Mouse (Mus musculus): Measurements from ENCODE around the gene Greb1.
"Not testable (repeated sequence)": the region's sequence is repeated elsewhere in the genome, so short reads cannot be mapped to it uniquely, and the experiment has no call there.

The Greb1 gene

DNA sequence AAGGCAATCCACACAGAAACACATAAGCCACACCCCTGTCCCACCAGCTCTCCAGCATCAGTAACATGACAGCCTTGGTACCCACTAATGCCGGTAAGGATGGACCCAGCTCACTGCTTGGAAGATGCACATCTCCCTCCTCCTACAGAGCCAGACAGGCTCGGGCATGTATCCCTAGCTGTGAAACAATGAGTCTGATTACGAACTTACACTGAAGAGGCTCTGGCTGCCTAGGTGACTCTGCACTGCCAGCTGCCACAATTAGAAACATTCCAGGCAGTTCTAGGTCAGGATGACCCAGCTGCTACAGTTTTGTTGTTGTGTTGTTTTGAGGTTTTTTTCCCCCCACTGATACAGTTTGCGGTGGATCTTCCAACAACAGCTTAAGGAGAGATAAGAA, 40.4 kb downstream of the Greb1 start:
- no peak for DNase-seq

DNA sequence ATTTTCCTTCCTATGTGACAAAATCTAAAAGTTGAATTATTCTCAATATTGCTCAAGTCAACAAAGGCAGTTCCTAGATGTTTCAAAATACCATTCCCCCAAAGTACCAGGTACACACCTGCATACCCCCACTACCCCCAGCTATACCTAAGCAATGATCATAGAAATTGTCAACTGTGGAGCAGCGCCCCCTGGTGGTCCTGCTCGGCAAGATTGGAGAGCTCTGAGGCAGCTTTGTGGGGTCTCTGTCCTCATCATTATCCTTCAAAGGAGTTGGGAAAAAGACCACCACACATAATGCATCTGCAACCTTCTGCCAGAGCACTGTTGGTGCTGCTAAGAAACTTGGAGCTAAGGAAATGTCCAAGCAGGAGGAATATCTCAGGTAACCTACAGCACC, 46.4 kb downstream of the Greb1 start:
- DNase-seq: peak; percentile 13

DNA sequence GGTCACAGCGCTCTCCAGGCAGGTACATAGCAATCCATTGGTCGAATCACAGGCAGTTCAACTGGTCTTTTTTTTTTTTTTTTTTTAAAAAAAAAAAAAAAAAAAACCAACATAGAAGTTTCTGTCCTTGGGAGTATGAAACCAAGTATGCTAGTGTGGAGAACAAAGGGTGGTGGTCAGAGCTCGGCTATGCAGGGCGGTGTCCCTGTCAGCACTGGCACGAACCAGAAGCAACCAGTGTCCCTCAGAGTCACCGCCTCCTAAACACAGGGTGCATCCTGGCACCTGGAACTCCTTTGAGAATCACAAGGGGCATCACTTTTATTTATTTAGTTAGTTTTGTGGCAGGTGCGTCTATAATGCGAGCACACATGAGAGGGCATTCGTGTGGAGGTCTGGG, 47.1 kb downstream of the Greb1 start:
- no peak for DNase-seq

DNA sequence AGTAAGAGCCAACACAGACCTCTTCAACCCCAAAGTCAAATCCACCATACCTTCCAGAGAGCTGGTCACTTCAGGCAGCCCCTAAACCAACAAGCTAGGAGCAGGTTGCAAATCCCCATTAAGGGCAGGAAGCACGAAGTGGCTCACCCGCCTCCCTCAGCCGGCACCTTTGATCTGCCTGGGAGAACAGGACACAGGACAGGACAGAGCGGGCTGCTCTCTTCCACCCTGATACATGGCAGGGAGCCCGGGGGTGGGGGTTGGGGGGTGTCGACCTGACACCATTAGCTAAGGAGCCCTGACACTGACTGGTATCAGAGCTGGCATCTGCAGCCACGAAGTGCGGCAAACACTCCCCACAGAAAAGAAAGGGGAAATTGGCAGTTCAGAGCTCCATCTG, 47.6 kb downstream of the Greb1 start:
- DNase-seq: no peak

DNA sequence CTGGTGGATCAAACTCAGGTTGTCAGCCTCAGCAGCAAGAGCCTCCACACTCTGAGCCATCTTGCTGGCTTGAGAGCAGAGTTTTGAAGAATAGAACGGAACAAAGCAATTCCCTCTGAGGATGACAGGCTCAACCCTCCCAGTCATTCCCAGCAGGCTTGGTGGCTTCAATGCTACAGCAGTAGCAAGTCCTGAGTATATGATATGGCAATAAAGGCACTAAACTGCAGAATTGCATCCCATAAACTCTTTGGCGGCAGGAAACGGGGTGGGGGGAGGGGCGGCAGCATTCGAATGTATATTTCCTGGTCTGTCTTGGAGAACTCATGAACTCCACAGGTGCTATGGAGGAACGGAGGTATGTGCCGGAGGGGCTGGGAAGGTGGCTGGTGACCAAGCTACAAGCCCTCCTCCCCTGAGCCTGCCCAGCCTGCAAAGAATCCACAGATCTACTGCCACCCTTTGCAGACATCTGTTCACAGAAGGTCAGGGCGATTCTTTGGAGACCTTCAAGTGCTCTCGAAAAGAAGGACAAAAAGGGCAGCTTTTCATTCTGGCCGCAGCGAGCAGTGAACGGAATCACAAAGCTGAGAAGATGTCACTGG, 48.3 kb downstream of the Greb1 start:
- DNase-seq: no peak

DNA sequence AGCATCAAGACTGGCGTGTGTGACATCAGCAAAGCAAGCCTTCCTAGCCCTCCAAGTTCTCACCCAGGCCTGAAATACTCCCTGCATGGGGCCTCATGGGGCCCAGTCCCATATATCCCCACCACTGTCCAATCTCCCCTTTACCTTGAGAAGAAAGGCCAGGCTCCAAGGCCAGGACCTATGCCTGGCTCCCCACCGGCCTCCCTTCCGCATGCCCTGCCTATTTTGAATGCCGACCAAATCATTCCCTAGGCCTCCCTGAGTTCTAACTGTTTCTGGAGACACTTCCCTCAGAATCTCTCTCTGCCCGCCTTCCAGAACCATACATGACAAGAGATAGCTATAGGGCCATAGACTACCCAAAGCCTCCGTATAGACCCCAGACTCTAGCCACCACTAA, 49.1 kb downstream of the Greb1 start:
- DNase-seq: no peak

DNA sequence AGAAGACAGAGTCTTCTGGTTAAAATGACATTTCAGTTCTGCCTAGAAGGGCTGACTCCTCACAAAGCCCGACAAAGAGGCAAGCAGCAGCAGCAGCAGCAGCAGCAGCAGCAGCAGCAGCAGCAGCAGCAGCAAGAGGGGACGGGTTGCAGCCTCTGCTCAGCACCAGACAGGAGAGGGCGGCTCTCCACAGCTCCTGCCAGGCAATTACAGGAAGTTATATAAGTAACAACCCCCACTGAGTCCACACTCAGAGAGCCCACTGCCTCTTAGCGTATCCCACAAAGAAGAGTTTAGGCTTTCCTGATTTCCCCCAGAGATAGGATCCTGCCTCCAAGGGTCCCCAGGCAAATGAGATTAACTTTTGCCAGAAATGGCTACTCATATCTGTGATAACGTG, 60.6 kb downstream of the Greb1 start:
- no peak for DNase-seq

DNA sequence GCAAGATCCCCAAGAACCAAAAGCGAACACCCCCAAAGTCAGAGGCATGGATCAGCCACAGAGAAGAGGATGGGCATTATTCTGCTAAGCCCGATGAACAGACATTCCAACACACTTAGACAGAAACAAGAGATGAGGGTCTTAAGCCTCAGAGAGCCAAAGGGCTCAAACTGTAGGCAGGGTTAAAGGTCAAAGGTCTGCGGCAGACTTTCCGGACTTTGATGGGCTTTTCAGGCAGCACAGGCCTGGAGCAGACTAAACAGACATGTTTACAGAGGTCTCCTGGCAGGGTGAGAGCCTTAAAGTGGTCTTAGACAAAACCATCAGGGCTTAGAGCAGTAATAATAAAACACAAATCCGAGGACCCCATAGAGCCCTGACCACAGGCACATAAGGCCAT, 63.4 kb downstream of the Greb1 start:
- DNase-seq: no peak

DNA sequence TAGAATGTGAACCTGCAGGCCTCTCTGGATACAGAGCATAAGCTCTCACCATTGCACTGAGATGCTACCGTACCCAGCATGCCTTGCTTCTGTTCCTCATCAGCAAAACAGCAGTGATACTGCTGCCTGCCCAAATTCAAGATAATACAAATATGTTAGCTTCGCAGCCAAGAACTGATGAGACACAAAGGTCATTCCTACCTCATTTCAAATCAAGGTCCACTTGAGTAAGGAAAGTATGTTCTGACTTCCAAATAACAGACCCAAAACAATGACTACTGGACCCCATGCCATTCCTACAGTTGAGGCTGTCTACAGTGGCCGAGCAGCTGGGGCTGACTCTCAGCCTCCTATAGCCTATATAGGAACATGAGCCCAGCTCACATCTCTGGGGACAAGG, 66.0 kb downstream of the Greb1 start:
- DNase-seq: no peak

DNA sequence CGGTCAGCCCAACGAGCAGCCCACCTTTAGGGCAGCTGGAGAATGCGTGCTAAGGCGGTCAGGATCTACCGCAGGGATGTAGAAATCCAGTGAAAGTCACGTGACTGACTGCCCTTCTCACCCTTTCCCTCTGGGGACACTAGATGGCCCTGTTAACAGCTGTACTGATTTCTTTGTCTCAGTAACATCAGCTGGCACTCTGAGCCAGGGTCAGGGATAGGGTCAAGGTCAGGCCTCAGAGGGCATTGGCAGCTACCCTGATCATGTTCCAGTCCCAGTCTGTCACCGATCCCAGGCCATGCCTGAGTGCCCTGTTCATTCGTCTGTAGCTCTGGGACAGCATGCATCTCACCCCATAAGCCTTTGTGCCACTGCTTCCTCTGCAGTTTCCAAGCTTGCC, 66.7 kb downstream of the Greb1 start:
- DNase-seq: no peak

DNA sequence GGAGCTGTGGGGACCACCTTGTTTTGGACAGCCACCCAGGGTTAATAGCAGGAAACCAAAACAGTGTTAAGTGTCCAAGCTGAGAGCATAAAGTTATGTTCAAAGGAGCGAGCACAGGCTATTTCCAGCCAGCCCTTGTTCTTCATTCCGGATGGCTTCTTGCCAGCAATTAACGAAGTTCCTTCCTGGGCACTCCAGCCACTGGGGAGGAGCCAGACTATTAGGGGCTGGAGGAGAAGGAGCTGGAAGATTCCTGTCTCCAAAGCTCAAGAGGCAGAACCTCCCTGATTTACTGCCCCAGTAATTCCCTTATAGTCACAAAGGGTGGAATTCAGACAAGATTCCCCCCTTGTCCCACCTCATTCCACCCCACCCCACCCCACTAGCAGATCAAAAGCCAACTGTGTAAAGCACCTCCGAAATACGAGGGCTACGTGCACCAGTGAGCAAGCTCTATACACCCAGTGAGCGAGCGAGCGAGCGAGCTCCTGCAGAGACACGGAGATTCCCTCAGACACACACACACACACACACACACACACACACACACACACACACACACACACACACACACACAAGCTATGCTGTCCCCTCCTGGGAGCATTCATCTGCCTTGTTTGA, 69.5 kb downstream of the Greb1 start:
- DNase-seq: peak; percentile 20

DNA sequence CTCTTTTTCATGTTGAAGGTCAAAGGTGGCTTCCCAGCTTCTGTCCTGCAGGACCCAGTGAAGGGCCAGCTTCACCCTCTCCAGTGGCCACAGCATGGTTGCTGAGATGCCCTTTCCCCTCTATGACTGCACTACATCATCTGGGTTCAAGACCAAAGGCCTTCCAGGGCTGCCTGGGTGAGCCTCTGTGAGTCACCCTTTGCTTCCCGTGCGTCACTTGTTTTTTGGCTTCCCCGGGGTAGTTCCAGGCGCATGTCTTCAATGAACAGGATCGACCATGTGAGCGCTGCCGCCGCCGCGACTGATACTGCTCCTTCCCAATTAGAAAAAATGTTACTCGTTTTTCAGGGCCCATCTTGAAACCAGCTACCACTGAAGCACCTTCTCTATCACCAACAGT, 70.5 kb downstream of the Greb1 start:
- DNase-seq: no peak

DNA sequence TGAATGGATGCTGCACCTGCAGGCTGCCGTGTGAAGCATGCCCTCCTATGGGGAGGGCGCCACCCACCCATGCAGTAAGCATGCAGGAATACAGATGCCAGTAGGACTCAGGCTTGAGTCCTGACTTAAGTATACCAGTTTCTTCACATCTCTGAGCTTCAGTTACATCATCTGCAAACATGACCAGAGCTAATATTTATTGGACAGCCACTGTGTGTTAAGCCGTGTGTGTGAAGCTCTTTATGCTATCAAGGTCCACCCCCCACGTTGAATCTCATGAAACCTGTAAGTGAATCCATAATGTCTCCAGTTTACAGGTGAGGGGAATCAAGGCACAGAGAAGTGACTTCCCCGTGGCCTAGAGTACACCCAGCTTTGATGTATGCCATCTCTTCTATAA, 72.5 kb downstream of the Greb1 start:
- no peak for DNase-seq

DNA sequence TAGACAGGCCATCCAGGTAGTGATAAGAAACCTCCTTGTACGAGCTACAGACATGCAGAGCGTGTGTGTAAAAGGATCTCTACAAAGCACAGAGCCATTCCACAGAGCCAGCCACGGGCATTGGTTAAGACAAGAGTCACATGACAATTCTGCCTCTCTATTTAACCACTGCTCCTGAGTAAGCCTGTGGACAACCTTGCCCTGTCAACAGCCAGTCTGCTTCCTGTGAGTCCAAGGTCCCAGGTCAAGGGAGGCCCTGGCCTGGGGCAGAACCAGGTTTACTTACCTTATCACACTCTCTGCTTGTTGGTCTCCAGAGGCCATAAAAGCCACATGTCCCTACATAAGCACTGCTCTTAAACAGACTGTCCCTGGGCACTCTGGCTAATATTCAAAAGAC, 74.5 kb downstream of the Greb1 start:
- no peak for DNase-seq

DNA sequence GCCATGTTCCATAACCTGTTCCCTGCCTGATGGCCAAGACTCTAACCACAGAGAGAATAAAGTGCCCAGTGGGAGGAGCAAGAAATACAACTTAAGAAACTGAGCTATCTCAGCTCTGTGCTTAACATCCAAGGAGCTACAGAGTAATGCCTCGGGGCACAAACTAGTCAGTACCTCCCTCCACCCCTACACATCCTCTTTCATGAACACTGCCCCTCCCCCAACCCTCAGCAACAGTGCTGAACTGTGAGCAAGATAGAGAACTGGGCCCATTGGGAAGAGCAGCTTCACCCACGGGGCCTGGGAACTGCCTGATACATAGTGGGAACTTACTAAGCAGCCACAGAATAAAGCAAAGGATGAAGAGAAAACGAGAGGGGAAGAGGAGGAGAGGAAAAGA, 77.1 kb downstream of the Greb1 start:
- no peak for DNase-seq

DNA sequence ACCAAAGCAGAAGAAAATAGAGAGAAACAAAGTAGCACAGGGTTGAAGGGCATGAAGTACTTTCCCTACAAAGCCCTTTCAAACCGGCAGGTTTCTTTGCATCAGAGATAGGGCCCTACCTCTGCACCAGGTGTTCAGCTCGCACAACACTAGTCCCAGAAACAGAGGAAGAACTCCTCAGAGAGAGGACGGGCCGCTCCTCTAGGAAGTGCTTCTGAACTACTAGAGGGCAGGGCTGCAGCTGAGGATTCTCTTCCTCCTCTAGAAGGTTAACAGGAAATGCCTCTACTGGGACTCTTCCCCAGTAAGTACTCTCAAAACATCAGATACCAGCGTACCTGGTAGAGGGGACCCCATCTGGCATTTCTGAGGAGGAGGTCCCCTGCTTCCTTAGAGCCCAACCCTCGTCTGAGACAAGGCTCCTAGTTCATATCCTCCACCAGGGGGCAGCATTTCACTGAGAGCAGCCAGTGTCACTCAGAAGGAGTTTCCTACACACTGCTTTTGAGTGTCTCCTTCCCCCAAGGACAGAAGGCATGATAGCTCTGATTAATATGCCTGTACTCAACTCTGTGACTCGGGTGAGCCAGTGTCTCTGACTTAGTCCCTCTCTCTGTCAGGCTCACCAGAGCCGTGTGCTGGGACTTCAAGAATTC, 81.9 kb downstream of the Greb1 start:
- peak; percentile 35 for DNase-seq

DNA sequence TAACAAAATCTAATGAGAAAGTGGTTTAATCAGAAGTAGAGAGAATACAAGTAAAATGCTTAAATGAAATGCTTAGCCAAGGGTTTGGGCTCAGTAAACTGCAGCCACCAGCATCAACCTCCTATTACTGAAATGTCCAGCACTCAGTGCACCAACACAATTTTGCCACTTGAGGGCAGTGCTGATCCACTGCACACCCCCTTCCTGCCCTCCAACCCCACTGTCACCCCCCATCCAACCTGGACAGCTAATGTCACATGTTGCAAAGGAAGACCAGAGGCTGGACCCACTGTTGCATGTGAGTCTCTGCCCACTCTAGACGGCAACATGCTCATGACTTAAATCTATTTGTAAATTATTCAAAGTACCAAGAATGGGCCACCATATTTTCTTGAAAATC, 83.0 kb downstream of the Greb1 start:
- DNase-seq: peak; percentile 10

DNA sequence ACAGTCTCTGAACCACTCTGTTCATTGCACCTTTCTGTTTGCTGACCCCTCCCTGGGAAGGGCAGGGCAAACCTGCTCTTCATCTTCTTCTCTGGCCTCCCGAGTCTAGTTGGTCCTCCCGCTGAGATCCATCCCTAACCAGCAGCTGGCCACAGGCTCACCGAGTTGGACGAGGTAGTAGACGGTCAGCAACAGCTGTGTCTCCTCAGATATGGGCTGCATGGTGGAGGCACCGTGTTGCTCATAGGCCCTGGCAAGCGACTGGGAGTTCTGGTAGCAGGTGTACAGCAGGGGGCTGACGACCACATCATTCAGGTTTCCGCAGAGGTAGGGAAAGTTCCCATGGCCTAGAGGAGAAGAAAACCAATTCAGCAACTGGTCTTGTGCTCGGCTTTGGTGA, 86.1 kb downstream of the Greb1 start:
- DNase-seq: no peak

DNA sequence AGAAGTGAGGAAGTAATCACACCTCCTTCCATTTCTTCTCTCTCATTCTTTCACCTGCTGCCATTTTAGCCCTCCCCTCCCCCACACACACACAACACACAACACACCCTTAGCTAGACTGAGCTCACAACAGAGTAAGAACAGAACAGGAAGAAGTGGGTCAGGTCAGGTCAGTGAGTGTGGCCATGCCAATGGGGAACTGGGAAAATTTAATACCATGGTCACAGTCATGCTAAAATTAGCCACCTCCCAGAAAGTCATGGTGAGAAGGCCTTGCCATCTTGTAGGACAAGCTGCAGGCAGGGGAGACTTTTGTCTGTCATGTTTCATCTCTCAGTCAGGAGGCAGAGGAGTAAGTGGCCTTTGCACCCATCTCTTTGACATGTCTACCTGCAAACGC, 102.0 kb downstream of the Greb1 start:
- DNase-seq: no peak

DNA sequence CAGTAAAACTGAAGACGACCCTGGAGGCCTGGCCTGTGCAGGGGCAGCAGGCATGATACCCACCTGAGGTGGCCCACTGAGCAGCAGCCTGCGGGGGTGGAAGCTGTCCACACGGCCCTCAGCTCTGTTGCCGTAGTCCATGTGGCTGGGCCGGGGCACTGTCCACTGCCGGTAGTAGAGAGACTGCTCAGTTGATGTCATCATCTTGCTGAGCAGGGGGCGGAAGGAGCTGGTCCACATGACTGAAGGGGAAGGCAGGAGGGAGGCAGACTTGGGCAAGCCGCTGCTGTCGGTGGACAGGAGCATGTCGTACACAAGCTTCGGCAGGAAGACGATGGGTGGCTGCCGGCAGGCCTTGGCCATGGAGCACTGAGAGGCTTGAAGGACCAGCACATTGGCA, 104.5 kb downstream of the Greb1 start:
- no peak for DNase-seq

DNA sequence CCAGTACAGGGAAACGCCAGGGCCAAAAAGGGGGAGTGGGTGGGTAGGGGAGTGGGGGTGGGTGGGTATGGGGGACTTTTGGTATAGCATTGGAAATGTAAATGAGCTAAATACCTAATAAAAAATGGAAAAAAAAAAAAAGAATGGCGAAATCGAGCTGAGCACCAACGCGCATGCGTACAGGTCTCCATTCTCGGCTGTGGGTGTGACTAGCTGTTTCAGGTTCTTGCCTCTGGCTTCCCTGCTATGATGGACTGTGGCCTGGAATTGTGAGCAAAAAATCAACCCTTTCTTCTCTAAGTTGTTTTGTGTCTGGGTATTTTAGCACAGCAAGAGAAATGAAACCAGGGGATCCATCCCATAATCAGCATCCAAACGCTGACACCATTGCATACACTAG, 105.4 kb downstream of the Greb1 start:
- not testable (repeated sequence) for DNase-seq

DNA sequence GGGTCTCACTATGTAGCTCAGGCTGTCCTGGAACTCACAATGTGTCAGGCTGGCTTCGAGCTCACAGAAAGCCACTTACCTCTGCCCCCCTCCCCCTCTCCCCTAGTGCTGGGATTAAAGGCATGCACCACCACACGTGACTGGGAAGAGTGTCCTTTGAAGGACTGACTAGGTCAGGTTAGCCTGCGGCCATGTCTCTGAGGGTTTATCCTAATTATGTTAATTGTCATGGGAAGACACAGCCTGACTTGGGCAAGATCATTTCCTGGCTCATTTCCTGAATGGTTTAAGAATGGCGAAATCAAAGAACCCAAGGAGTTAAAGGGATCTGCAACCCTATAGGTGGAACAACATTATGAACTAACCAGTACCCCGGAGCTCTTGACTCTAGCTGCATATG, 105.9 kb downstream of the Greb1 start:
- DNase-seq: no peak

DNA sequence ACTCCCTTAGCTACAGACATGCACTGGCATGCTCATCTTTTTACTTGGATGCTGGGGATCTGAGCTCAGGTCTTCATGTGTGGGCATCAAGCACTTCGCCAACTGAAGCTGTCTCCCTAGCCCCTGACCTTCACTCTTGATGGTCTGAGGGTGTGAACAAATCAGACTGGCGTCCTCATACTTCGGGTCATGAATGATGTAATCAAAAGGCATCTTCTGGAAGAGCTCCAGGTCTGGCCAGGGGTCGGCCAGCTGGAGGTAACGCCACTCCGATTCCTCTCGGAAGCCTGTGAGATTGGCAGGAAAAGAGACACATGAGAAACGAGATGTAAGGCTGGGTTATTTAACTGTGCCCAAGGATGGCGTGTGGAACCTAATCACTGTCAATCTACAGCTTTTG, 110.1 kb downstream of the Greb1 start:
- DNase-seq: no peak

DNA sequence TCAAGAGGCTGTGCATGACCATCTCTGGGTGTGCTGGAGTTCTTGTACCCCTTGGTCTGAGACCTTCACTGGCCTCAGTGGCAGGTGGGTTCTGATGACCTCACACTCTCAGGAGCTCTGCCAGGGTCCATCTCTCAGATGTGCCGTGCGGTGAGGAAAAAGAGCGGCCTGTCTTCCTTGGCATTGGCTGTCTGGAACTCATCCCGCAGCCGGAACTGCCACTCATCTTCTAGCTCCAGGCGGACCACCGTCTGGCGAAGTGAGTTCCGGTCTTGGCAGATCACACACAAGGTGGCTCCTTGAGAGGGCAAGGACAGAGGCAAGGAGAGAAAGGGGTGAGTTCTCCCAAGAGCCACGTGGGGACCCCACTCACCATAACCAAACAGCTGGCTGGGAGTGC, 128.4 kb downstream of the Greb1 start:
- no peak for DNase-seq

DNA sequence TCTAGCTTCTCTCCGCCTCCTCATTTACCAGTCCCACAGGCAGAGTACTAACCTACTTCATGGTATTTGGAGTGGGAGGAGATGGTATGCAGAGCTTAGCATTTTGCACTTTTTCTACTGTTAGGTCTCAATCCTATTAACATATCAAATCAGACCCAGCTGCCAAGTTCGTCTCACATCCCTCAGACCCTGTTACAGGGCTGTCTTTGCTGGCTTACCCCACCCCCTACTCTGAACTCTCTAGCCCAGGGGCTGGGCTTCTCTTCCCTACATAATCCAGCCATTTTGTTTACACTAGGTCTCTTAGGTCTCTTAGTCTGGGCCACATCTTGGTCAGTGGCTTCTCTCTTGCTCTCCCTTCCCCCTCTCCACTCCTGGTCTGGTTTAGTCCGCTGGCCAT, 131.5 kb downstream of the Greb1 start:
- no peak for DNase-seq

Measured in right cerebral cortex, adult 18-20 months (tissue).